Mouse (Mus musculus) left cerebral cortex, postnatal 14 days (tissue): ENCODE measurements at regions not wholly inside any gene's neighbourhood (a gene's known extent, or its start where the extent isn't known, plus 50 kb on each side); places are given as distances from the start of the nearest gene placed in this dataset.

Experiments
- DNase-seq, 2 experiments: peaks; one replicate each; pipeline ENCODE4 v3.0.0; 2021 to 2022; ENCODE audit warnings: low spot score in 2 of 2, mixed read lengths in 1 of 2
- intact Hi-C: fragments of 180-260 bp; cut with DNase I; formaldehyde crosslinking; loops from one replicate; pipeline ENCODE4 v1.15.1; 2025

GRCm38 (mm10) chr13:37674676-37675350, 103.4 kb upstream of the Rreb1 start:
- intact Hi-C loops: no loop called here
- DNase-seq: no peak

- intact Hi-C loops: no loop called here
- no peak for DNase-seq
Observed at GRCm38 (mm10) chr13:37675718-37676117, 102.5 kb upstream of the Rreb1 start.

- DNase-seq: no peak
- intact Hi-C loops: no loop called here
Observed at GRCm38 (mm10) chr13:37676912-37677311, 101.3 kb upstream of the Rreb1 start.

GRCm38 (mm10) chr13:37678251-37678650, 99.9 kb upstream of the Rreb1 start:
- no peak for DNase-seq
- intact Hi-C loops: no loop called here

- intact Hi-C loops: no loop called here
- no peak for DNase-seq
Observed at GRCm38 (mm10) chr13:37678772-37679171, 99.4 kb upstream of the Rreb1 start.

GRCm38 (mm10) chr13:37680837-37681619, 97.2 kb upstream of the Rreb1 start:
- DNase-seq: peak; percentile 26 to 51
- intact Hi-C loops: no loop called here

- intact Hi-C loops: no loop called here
- no peak for DNase-seq
Observed at GRCm38 (mm10) chr13:37683045-37683679, 95.0 kb upstream of the Rreb1 start.

GRCm38 (mm10) chr13:37685617-37686016, 92.6 kb upstream of the Rreb1 start:
- intact Hi-C loops: no loop called here
- no peak for DNase-seq

GRCm38 (mm10) chr13:37686109-37686508, 92.1 kb upstream of the Rreb1 start:
- no peak for DNase-seq
- intact Hi-C loops: no loop called here

GRCm38 (mm10) chr13:37689127-37689777, 88.9 kb upstream of the Rreb1 start:
- no peak for DNase-seq
- intact Hi-C loops: no loop called here

GRCm38 (mm10) chr13:37691855-37692445, 86.2 kb upstream of the Rreb1 start:
- intact Hi-C loops: no loop called here
- no peak for DNase-seq

GRCm38 (mm10) chr13:37693617-37694016, 84.6 kb upstream of the Rreb1 start:
- intact Hi-C loops: no loop called here
- DNase-seq: no peak

- intact Hi-C loops: no loop called here
- no peak for DNase-seq
Observed at GRCm38 (mm10) chr13:37704475-37704874, 73.7 kb upstream of the Rreb1 start.

- DNase-seq: no peak
- intact Hi-C loops: no loop called here
Observed at GRCm38 (mm10) chr13:37705482-37705881, 72.7 kb upstream of the Rreb1 start.

- intact Hi-C loops: no loop called here
- DNase-seq: no peak
Observed at GRCm38 (mm10) chr13:37710913-37711312, 67.3 kb upstream of the Rreb1 start.

- no peak for DNase-seq
- intact Hi-C loops: no loop called here
Observed at GRCm38 (mm10) chr13:37712908-37713496, 65.2 kb upstream of the Rreb1 start.

- intact Hi-C loops: no loop called here
- DNase-seq: no peak
Observed at GRCm38 (mm10) chr13:37715058-37715712, 63.0 kb upstream of the Rreb1 start.

- intact Hi-C loops: no loop called here
Observed at GRCm38 (mm10) chr13:37715770-37716693, 62.2 kb upstream of the Rreb1 start.

More at GRCm38 (mm10) chr13:37715770-37716693, 62.2 kb upstream of the Rreb1 start:
- no peak for DNase-seq
